Mouse (Mus musculus): ENCODE results near the gene Casq1.

GRCm38 (mm10) chr1:172204033-172204813 lies 15.4 kb downstream of the Casq1 start:
- TF ChIP-seq CTCF (IDR thresholded peaks at IDR 0.05; ENCODE audit: borderline replicate concordance, extremely low read depth, insufficient read depth, insufficient read length) (no peak), POLR2A (IDR thresholded peaks at IDR 0.05; ENCODE audit: borderline replicate concordance, extremely low read depth, insufficient read depth, insufficient read length, poor library complexity, severe bottlenecking) (no peak)
